Mouse (Mus musculus) liver, embryonic 16.5 days (tissue): ENCODE data around the gene Smarcd3. TPM values are rescaled to one million over a fixed set of nuclear protein-coding genes. Genes with fewer than 3 reads are reported as not detected.

ENCODE experiments used
- ATAC-seq: fragments of 200-750 bp; cut with Nextera tagmentation; 2 replicates; pipeline ENCODE4 v1.8.0; 2017; ENCODE audit warnings: low read depth, mild to moderate bottlenecking, moderate number of reproducible peaks, moderate library complexity
- H3K27ac ChIP-seq: fragments of 300-500 bp; sonication (generic); 2 replicates; pipeline ENCODE4 v1.5.1; 2014; ENCODE audit warnings: mild to moderate bottlenecking, low read length
- H3K27me3 ChIP-seq: fragments of 300-500 bp; sonication (generic); 2 replicates; pipeline ENCODE4 v1.6.1; 2014; ENCODE audit warnings: low read depth, low read length, mixed read lengths; ENCODE audit not compliant: control insufficient read depth, insufficient read depth
- H3K36me3 ChIP-seq: fragments of 300-500 bp; sonication (generic); 2 replicates; pipeline ENCODE4 v1.6.1; 2014; ENCODE audit warnings: mild to moderate bottlenecking; ENCODE audit not compliant: control insufficient read depth, insufficient read depth
- H3K4me1 ChIP-seq: fragments of 300-500 bp; sonication (generic); 2 replicates; pipeline ENCODE4 v1.6.1; 2014; ENCODE audit warnings: low read depth, low read length, mixed read lengths; ENCODE audit not compliant: control insufficient read depth
- H3K4me2 ChIP-seq: fragments of 300-500 bp; sonication (generic); 2 replicates; pipeline ENCODE4 v1.6.1; 2014; ENCODE audit warnings: low read depth, low read length, mixed read lengths
- H3K4me3 ChIP-seq: fragments of 300-500 bp; sonication (generic); 2 replicates; pipeline ENCODE4 v1.5.1; 2014; ENCODE audit warnings: low read depth, mild to moderate bottlenecking, low read length
- H3K9ac ChIP-seq: fragments of 300-500 bp; sonication (generic); 2 replicates; pipeline ENCODE4 v1.6.1; 2014; ENCODE audit warnings: low read depth, low read length
- H3K9me3 ChIP-seq: fragments of 300-500 bp; sonication (generic); replicated peaks from 2 replicates; pipeline ENCODE4 v1.6.1; 2016; ENCODE audit warnings: low read length; ENCODE audit not compliant: control insufficient read depth
- WGBS: fragments of 180-500 bp; shearing (Covaris S2); extraction: QIAGEN DNeasy Blood & Tissue Kit; methylation state at CpG from one replicate; pipeline ENCODE4 v1.1.7; 2014; ENCODE audit not compliant: insufficient replicate concordance; 5-methylcytosine and 5-hydroxymethylcytosine counted together
- polyA plus RNA-seq: library from polyadenylated mRNA; unstranded; fragments of >200 nt; fragmentation: Nextera tagmentation; extraction: Ambion mirVana; gene quantifications from 2 replicates; pipeline ENCODE4 v1.2.1, GENCODE M21; 2015

Smarcd3 gene
- polyA plus RNA-seq, 1 experiment from 2014 or later: 1.3 TPM

DNA sequence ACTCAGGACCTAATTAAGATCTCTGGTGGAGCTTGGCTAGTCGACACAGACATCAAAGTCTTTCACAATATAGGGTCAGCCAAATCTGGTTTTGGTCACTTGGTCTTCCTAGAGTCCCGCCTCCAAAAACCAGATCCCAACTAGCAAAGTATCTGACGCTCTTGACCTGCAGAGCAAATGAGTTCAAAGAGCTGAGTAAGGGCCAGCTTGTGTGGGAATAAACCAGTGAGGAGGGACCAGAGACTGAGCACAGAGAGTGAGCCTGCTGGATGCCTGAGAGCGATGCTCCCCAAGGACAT lies 560 bp upstream of the Smarcd3 start:
- Histone ChIP-seq H3K36me3 (no peaks in the 10 kb centered on the region), H3K4me2 (no peak overlapping the region), H3K4me3 (no peak overlapping the region), H3K27ac (no peak overlapping the region), H3K4me1 (no peaks in the 10 kb centered on the region), H3K9me3 (no peaks in the 10 kb centered on the region), H3K27me3 (peaks cover 20% of the 10 kb centered on the region), H3K9ac (no peak overlapping the region)
- 32% methylated on average over 4 of the region's 4 CpGs for WGBS
- ATAC-seq: no peak

DNA sequence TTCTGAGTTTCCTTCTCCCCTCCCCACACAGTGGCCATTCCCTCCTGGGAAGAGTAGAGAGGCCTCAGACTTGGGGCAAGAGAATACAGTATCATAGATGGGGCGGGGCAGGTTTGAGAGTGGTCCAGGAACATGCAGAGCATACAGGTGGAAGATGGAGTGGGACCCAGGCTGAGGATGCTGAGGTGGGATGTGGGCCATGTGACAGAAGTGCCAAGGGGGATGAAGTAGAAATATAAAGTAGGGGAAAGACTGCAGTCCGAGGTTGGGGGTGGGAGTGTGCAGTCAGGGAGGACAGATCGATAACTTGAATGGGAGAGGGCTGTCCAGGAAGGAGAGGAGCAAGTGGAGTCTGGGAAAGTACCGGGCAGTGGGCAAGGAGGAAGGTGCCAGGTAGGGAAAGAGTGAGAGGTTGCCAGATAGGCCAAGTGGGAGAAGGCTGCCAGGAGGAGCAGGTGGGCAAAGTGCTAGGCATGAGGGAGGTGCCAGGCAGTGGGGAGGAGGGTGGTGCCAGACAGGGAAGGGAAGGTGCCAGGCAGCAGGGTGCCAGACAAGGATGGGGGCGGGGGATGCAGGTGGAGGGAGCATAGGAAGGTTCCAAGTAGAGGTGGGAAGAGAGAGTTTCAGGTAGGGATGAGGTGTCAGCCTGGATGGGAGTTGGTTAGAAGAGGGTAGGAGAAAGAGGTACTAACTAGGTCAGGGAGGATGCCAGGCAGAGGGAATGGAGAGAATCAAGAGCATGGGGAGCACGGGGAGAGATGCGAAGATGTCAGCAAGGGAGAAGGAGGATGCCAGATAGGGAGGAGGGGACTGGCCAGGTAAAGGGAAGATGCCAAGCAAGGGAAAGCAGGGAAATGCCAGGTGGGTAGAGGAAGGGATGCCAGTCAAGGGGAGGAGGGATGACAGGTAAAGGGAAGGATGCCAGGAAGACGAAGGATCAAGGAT lies 898 bp downstream of the Smarcd3 start:
- no peaks in the 10 kb centered on the region for H3K4me1 ChIP-seq
- no peak overlapping the region for H3K4me2 ChIP-seq
- 30% methylated on average over 8 of the region's 8 CpGs for WGBS
- no peak overlapping the region for H3K9ac ChIP-seq
- no peak overlapping the region for H3K4me3 ChIP-seq
- H3K9me3 ChIP-seq: no peaks in the 10 kb centered on the region
- H3K36me3 ChIP-seq: no peaks in the 10 kb centered on the region
- ATAC-seq: no peak
- no peak overlapping the region for H3K27ac ChIP-seq
- H3K27me3 ChIP-seq: peaks cover 20% of the 10 kb centered on the region

DNA sequence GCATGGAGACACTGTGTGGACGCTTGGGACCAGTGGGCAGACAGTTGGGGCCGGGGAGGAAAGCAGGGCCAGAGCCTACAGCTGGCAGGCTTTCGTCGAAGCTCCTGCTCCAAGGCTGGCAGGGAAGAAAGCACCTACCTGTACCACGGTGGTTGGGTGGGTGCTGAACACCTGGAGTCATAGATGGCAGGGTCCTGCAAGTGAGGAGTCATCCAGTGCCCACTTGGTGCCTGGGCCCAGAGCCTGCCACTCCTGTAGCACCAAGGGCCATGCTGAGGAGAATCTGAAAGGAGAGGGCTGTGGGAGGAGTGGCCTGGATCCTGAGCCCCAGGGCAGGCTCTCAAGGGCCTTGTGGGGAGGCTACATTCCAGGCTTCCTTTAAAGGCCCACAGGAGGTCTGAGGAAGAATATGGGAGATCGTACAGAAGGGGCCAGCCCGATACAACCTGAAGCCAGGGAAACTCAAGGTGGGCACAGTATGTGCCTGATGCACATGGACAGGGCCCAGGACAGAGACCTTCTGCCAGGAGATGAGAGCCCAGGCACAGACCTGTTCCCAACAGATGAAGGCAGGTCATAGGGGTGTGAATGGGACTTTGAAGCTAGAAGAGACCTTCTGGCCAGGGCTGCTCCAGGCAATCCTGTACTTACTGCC lies 1.7 kb downstream of the Smarcd3 start:
- H3K27ac ChIP-seq: no peak overlapping the region
- no peak overlapping the region for H3K9ac ChIP-seq
- H3K9me3 ChIP-seq: no peaks in the 10 kb centered on the region
- no peaks in the 10 kb centered on the region for H3K36me3 ChIP-seq
- H3K4me2 ChIP-seq: no peak overlapping the region
- WGBS: 56% methylated on average over 7 of the region's 7 CpGs
- no peak overlapping the region for H3K4me3 ChIP-seq
- no peak for ATAC-seq
- H3K4me1 ChIP-seq: no peaks in the 10 kb centered on the region
- H3K27me3 ChIP-seq: peaks cover 20% of the 10 kb centered on the region

DNA sequence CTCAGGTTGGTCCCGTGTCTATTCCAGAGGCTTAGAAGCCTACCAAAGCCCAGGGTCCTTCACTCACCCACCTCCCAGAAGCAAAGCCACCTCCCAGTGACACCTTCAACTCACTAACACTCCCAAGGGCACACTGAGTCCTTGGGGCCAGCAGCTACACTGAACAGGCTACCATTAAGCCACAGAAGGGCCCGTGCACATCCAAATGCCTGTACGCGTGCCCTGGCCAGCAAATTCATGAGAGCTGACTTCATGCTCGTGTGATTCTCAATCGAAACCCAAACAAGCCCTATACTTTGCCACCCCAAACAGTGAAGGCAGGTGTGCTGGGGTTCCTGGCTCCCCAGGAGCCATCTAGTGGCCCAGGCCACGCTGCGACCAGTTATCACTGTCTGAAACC lies 3.6 kb downstream of the Smarcd3 start:
- H3K4me3 ChIP-seq: no peak overlapping the region
- H3K36me3 ChIP-seq: no peaks in the 10 kb centered on the region
- H3K4me2 ChIP-seq: no peak overlapping the region
- H3K9me3 ChIP-seq: no peaks in the 10 kb centered on the region
- no peaks in the 10 kb centered on the region for H3K4me1 ChIP-seq
- H3K27me3 ChIP-seq: peaks cover 20% of the 10 kb centered on the region
- no peak for ATAC-seq
- no peak overlapping the region for H3K27ac ChIP-seq
- no peak overlapping the region for H3K9ac ChIP-seq
- 63% methylated on average over 8 of the region's 8 CpGs for WGBS

GRCm38 (mm10) chr5:24620116-24620515 lies 4.1 kb downstream of the Smarcd3 start:
- ATAC-seq: no peak
- Histone ChIP-seq H3K4me3 (no peak overlapping the region), H3K27me3 (peaks cover 20% of the 10 kb centered on the region), H3K36me3 (no peaks in the 10 kb centered on the region), H3K4me1 (no peaks in the 10 kb centered on the region), H3K4me2 (no peak overlapping the region), H3K9ac (no peak overlapping the region), H3K9me3 (no peaks in the 10 kb centered on the region), H3K27ac (no peak overlapping the region)
- 58% methylated on average over 8 of the region's 8 CpGs for WGBS

DNA sequence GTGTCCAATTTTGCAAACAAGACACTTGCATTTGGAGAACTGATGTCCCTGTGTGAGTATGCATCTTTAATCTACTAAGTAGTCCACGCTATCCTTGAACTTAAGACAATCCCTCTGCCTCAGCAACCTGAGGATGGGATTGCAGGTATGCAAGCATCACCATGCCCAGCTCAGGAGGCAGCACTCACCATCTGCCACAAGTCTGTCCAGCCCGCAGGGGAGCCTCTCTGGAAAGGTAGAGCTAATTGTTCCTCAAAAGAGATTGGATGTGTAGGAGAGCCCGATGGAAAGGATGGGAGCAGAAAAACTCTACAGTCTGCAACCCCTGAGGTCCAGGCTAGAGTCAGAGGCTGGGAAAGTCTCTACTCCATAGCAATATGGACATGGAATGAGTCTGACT lies 5.3 kb downstream of the Smarcd3 start:
- H3K36me3 ChIP-seq: no peaks in the 10 kb centered on the region
- 48% methylated on average over 3 of the region's 3 CpGs for WGBS
- no peak overlapping the region for H3K27ac ChIP-seq
- no peaks in the 10 kb centered on the region for H3K9me3 ChIP-seq
- H3K4me2 ChIP-seq: no peak overlapping the region
- no peak overlapping the region for H3K9ac ChIP-seq
- H3K27me3 ChIP-seq: peaks cover 12% of the 10 kb centered on the region
- no peaks in the 10 kb centered on the region for H3K4me1 ChIP-seq
- no peak overlapping the region for H3K4me3 ChIP-seq
- ATAC-seq: no peak

- H3K9ac ChIP-seq: no peak overlapping the region
- no peaks in the 10 kb centered on the region for H3K4me1 ChIP-seq
- H3K9me3 ChIP-seq: no peaks in the 10 kb centered on the region
- H3K4me2 ChIP-seq: no peak overlapping the region
- no peaks in the 10 kb centered on the region for H3K27me3 ChIP-seq
- no peaks in the 10 kb centered on the region for H3K36me3 ChIP-seq
- no peak overlapping the region for H3K4me3 ChIP-seq
- no peak overlapping the region for H3K27ac ChIP-seq
- no peak for ATAC-seq
- 45% methylated on average over 6 of the region's 6 CpGs for WGBS
These were observed 9.1 kb downstream of the Smarcd3 start for GRCm38 (mm10) chr5:24615097-24615496.

- Histone ChIP-seq H3K4me3 (no peak overlapping the region), H3K27ac (no peak overlapping the region), H3K36me3 (no peaks in the 10 kb centered on the region), H3K4me2 (no peak overlapping the region), H3K9me3 (no peaks in the 10 kb centered on the region), H3K4me1 (no peaks in the 10 kb centered on the region), H3K9ac (no peak overlapping the region), H3K27me3 (peaks cover 5% of the 10 kb centered on the region)
- 61% methylated on average over 5 of the region's 5 CpGs for WGBS
- ATAC-seq: no peak
These were observed 11.9 kb downstream of the Smarcd3 start for GRCm38 (mm10) chr5:24612302-24612649.
